Mouse (Mus musculus) bone marrow macrophage, adult 2 months (primary cell): ENCODE results near the gene Borcs6. TPM values are rescaled to one million over a fixed set of nuclear protein-coding genes. Genes with fewer than 3 reads are reported as not detected.
A peak's percentile ranks its signal among the peaks of the same experiment; 100 is the strongest.

Source experiments
- H3K27ac ChIP-seq: 2 replicates; pipeline ENCODE4 v1.5.1; 2012; ENCODE audit warnings: low read depth, low read length; ENCODE audit not compliant: insufficient read depth
- H3K4me1 ChIP-seq: 2 replicates; pipeline ENCODE4 v1.6.1; 2012; ENCODE audit warnings: low read length; ENCODE audit not compliant: control insufficient read depth, insufficient read depth
- H3K4me3 ChIP-seq: 2 replicates; pipeline ENCODE4 v1.5.1; 2012; ENCODE audit warnings: mild to moderate bottlenecking, low read length, moderate library complexity; ENCODE audit not compliant: insufficient read depth
- CTCF ChIP-seq: IDR thresholded peaks from 2 replicates; pipeline ENCODE4 v1.5.1; 2012; ENCODE audit warnings: low read depth, mild to moderate bottlenecking, low read length, moderate library complexity
- POLR2A ChIP-seq: IDR thresholded peaks from 2 replicates; pipeline ENCODE4 v1.6.1; 2012; ENCODE audit warnings: mild to moderate bottlenecking, low read depth, low read length, borderline replicate concordance
- polyA plus RNA-seq: library from polyadenylated mRNA; stranded (reverse); fragments of >200 nt; gene quantifications from 2 replicates; pipeline ENCODE4 v1.2.4, GENCODE M21; 2012; ENCODE audit not compliant: missing spikeins, insufficient read depth, insufficient read length

Borcs6 gene
- polyA plus RNA-seq, 1 experiment, result 36.9 TPM

DNA sequence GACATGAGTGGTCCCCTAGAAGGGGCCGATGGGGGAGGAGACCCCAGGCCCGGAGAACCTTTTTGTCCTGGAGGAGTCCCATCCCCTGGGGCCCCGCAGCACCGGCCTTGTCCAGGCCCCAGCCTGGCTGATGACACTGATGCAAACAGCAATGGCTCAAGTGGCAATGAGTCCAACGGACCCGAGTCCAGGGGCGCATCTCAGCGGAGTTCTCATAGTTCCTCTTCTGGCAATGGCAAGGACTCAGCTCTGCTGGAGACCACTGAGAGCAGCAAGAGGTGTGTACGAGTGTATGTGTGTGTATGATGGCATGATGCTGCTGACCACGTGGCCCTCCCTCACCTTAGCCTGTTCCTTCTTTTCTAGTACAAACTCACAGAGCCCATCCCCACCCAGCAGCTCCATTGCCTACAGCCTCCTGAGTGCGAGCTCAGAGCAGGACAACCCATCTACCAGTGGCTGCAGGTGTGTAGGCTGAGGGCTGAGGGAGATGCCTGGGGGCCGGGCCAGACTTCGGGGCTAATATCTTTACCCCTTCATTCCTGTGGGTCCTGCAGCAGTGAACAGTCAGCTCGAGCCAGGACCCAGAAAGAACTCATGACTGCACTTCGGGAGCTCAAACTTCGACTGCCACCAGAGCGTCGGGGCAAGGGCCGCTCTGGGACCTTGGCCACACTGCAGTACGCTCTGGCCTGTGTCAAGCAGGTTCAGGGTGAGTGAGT is 41.3 kb downstream of the Borcs6 start:
- H3K4me3 ChIP-seq, result peak overlapping the region; percentile 56
- H3K27ac ChIP-seq, result peak overlapping the region; percentile 80
- TF ChIP-seq POLR2A, result no peak
- H3K4me1 ChIP-seq, result peaks cover 44% of the 10 kb centered on the region

DNA sequence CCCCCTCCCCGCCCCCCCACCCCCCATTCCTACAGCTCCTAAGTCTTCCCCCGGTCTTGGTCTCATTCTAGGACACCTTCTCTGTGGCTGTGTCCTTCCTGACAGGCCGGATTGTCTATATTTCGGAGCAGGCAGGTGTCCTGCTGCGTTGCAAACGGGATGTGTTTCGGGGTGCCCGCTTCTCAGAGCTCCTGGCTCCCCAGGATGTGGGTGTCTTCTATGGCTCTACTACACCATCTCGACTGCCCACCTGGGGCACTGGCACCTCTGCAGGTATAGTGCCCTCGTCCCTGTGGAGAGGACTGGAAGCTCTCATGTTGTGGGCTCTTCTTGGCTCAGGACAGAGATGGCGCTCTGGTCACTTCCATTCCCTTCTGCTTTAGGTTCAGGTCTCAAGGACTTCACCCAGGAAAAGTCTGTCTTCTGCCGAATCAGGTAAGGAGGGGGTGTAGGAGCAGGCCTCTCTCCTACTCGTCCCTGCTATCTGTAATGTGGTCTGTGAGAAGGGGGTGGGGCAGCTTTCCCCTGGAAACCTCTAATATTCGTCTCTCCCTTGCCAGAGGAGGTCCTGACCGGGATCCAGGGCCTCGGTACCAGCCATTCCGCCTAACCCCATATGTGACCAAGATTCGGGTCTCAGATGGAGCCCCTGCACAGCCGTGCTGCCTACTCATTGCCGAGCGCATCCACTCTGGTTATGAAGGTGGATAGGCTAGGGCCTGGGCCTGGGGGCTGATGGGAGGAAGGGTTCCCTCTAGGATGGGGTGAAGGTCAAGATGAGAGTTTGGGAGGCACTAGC is 42.3 kb downstream of the Borcs6 start:
- Histone ChIP-seq H3K4me3 (no peak overlapping the region), H3K4me1 (peaks cover 39% of the 10 kb centered on the region), H3K27ac (no peak overlapping the region)
- TF ChIP-seq CTCF, result no peak
- no peak for TF ChIP-seq POLR2A

DNA sequence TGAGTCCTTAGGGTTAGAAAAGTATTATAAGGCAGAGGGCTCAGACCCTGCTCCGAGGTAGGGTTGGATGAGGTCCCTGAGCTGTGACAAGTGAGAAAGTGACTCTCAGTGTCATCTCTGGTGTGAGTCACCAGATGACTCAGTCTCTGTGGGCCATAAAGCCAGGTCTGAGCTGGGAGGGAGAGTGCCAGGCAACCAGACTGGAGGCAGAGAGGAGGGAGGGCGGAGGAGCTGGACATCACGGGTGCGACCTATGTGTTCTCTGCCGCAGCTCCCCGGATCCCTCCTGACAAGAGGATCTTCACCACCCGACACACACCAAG is 42.8 kb downstream of the Borcs6 start:
- TF ChIP-seq CTCF, result no peak
- no peak for TF ChIP-seq POLR2A
- no peak overlapping the region for H3K4me3 ChIP-seq
- no peak overlapping the region for H3K27ac ChIP-seq
- H3K4me1 ChIP-seq, result peaks cover 39% of the 10 kb centered on the region

DNA sequence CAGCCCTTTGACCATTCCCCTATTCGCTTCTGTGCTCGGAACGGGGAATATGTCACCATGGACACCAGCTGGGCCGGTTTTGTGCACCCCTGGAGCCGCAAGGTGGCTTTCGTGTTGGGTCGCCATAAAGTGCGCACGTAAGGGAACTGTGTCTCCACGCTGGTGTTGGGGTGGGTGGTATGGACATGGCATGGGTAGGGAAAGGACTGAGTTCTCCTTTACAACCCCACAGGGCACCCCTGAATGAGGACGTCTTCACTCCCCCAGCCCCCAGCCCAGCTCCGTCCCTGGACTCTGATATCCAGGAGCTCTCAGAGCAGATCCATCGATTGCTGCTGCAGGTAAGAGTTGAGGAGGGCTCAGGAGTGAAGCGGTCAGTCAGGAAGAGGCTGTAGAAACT is 43.6 kb downstream of the Borcs6 start:
- H3K27ac ChIP-seq, result no peak overlapping the region
- no peak overlapping the region for H3K4me3 ChIP-seq
- TF ChIP-seq POLR2A, result no peak
- no peak for TF ChIP-seq CTCF
- peaks cover 32% of the 10 kb centered on the region for H3K4me1 ChIP-seq

GRCm38 (mm10) chr11:69103531-69104435 is 44.3 kb downstream of the Borcs6 start:
- H3K27ac ChIP-seq, result no peak overlapping the region
- no peak overlapping the region for H3K4me3 ChIP-seq
- H3K4me1 ChIP-seq, result peaks cover 28% of the 10 kb centered on the region
- no peak for TF ChIP-seq CTCF
- no peak for TF ChIP-seq POLR2A

DNA sequence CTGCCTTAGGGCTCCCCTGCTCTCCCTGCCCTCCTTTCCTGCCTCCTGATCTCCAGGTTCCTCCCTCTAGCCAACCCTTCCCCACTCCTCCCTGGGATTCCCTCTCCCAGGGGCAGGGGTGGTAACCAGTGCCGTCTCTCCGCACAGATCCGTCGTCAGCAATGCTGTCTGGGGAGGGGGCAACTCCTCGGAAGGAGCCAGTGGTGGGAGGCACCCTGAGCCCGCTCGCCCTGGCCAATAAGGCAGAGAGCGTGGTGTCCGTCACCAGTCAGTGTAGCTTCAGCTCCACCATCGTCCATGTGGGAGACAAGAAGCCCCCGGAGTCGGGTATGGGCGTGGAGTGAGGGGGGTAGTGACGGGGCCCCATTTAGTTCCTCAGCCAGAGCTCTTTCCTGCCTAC is 45.0 kb downstream of the Borcs6 start:
- H3K27ac ChIP-seq, result no peak overlapping the region
- peaks cover 26% of the 10 kb centered on the region for H3K4me1 ChIP-seq
- no peak for TF ChIP-seq POLR2A
- no peak for TF ChIP-seq CTCF
- H3K4me3 ChIP-seq, result no peak overlapping the region

DNA sequence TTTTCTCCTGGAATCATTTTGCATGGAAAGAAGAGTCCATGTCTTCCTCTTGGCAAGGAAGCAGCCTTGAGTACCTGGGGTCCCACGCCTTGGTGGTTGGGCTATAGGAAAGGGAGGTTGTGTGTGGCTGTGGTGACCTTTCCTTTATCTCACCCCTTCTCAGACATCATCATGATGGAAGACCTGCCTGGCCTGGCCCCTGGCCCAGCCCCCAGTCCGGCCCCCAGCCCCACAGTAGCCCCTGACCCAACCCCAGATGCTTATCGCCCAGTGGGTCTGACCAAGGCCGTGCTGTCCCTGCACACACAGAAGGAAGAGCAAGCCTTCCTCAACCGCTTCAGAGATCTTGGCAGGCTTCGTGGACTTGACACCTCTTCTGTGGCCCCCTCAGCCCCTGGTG is 45.7 kb downstream of the Borcs6 start:
- Histone ChIP-seq H3K4me3 (no peak overlapping the region), H3K4me1 (peaks cover 27% of the 10 kb centered on the region), H3K27ac (no peak overlapping the region)
- TF ChIP-seq CTCF, result no peak
- no peak for TF ChIP-seq POLR2A

DNA sequence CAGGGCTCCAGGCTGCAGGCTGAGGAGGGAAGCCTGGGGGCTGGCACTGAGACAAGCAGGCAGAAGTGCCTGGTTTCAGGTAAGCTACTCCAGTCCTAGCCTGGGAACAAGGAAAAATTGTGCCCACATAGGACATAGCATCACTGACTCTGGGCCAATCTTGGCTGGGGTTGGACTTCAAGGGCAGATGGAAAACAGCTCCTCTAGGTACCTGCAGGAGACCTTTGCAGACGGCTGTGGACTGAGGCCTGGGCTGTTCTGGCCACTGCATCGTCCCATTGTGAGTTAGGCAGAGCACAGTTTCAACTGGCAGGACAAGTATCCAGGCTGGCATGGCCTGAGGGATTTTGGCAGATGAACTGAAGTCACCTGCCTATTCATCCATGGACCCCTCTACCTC is 46.3 kb downstream of the Borcs6 start:
- H3K4me3 ChIP-seq, result no peak overlapping the region
- H3K27ac ChIP-seq, result no peak overlapping the region
- peaks cover 22% of the 10 kb centered on the region for H3K4me1 ChIP-seq
- TF ChIP-seq POLR2A (no peak), CTCF (no peak)

- H3K4me3 ChIP-seq, result no peak overlapping the region
- no peak overlapping the region for H3K27ac ChIP-seq
- no peak for TF ChIP-seq POLR2A
- no peak for TF ChIP-seq CTCF
- H3K4me1 ChIP-seq, result peaks cover 21% of the 10 kb centered on the region
These were observed 46.8 kb downstream of the Borcs6 start for GRCm38 (mm10) chr11:69106299-69106698.
